Mouse (Mus musculus): ENCODE data around the gene Sipa1l1. TPM values are rescaled to one million over a fixed set of nuclear protein-coding genes. Genes with fewer than 3 reads are reported as not detected.
"Not testable (repeated sequence)": the region's sequence is repeated elsewhere in the genome, so short reads cannot be mapped to it uniquely, and the experiment has no call there.

The Sipa1l1 gene
- polyA plus RNA-seq, 1 experiment: 0.13 TPM

GRCm38 (mm10) chr12:82171591-82171990 is 2.5 kb downstream of the Sipa1l1 start:
- Histone ChIP-seq H3K27me3 (ENCODE audit: control insufficient read depth) (peaks cover 39% of the 10 kb centered on the region), H3K9me3 (ENCODE audit: control insufficient read depth, low read length) (no peaks in the 10 kb centered on the region), H3K36me3 (ENCODE audit: control insufficient read depth) (no peaks in the 10 kb centered on the region), H3K4me3 (replicated peaks) (no peak overlapping the region), H3K4me1 (ENCODE audit: control insufficient read depth) (peaks cover 12% of the 10 kb centered on the region)
- TF ChIP-seq GATA1 (IDR thresholded peaks at IDR 0.05; ENCODE audit: low read length) (no peak), TAL1 (IDR thresholded peaks at IDR 0.05; ENCODE audit: low read length) (no peak)

- Histone ChIP-seq H3K4me1 (ENCODE audit: control insufficient read depth) (peaks cover 12% of the 10 kb centered on the region), H3K27me3 (ENCODE audit: control insufficient read depth) (peaks cover 32% of the 10 kb centered on the region), H3K4me3 (replicated peaks) (no peak overlapping the region), H3K36me3 (ENCODE audit: control insufficient read depth) (no peaks in the 10 kb centered on the region), H3K9me3 (ENCODE audit: control insufficient read depth, low read length) (no peaks in the 10 kb centered on the region)
- TF ChIP-seq GATA1 (IDR thresholded peaks at IDR 0.05; ENCODE audit: low read length) (no peak), TAL1 (IDR thresholded peaks at IDR 0.05; ENCODE audit: low read length) (no peak)
Measured at GRCm38 (mm10) chr12:82173623-82174022, 4.5 kb downstream of the Sipa1l1 start.

GRCm38 (mm10) chr12:82175709-82176108 is 6.6 kb downstream of the Sipa1l1 start:
- H3K9me3 ChIP-seq (ENCODE audit: control insufficient read depth, low read length): no peaks in the 10 kb centered on the region
- no peak overlapping the region for H3K4me3 ChIP-seq (replicated peaks)
- H3K36me3 ChIP-seq (ENCODE audit: control insufficient read depth): no peaks in the 10 kb centered on the region
- H3K27me3 ChIP-seq (ENCODE audit: control insufficient read depth): peaks cover 13% of the 10 kb centered on the region
- no peak for TF ChIP-seq GATA1 (IDR thresholded peaks at IDR 0.05; ENCODE audit: low read length)
- TF ChIP-seq TAL1 (IDR thresholded peaks at IDR 0.05; ENCODE audit: low read length): no peak
- H3K4me1 ChIP-seq (ENCODE audit: control insufficient read depth): no peaks in the 10 kb centered on the region

GRCm38 (mm10) chr12:82178636-82179035 is 9.5 kb downstream of the Sipa1l1 start:
- Histone ChIP-seq H3K27me3 (ENCODE audit: control insufficient read depth) (no peaks in the 10 kb centered on the region), H3K9me3 (ENCODE audit: control insufficient read depth, low read length) (no peaks in the 10 kb centered on the region), H3K4me3 (replicated peaks) (no peak overlapping the region), H3K4me1 (ENCODE audit: control insufficient read depth) (no peaks in the 10 kb centered on the region), H3K36me3 (ENCODE audit: control insufficient read depth) (no peaks in the 10 kb centered on the region)
- TF ChIP-seq TAL1 (IDR thresholded peaks at IDR 0.05; ENCODE audit: low read length) (no peak), GATA1 (IDR thresholded peaks at IDR 0.05; ENCODE audit: low read length) (no peak)

- Histone ChIP-seq H3K27me3 (ENCODE audit: control insufficient read depth) (no peaks in the 10 kb centered on the region), H3K4me3 (replicated peaks) (no peak overlapping the region), H3K4me1 (ENCODE audit: control insufficient read depth) (no peaks in the 10 kb centered on the region), H3K9me3 (ENCODE audit: control insufficient read depth, low read length) (no peaks in the 10 kb centered on the region), H3K36me3 (ENCODE audit: control insufficient read depth) (no peaks in the 10 kb centered on the region)
- TF ChIP-seq GATA1 (IDR thresholded peaks at IDR 0.05; ENCODE audit: low read length): no peak
- no peak for TF ChIP-seq TAL1 (IDR thresholded peaks at IDR 0.05; ENCODE audit: low read length)
Measured at GRCm38 (mm10) chr12:82179626-82180025, 10.5 kb downstream of the Sipa1l1 start.

- not testable (repeated sequence) for H3K9me3 ChIP-seq (ENCODE audit: control insufficient read depth, low read length); H3K36me3 ChIP-seq (ENCODE audit: control insufficient read depth)
Measured at GRCm38 (mm10) chr12:82186156-82186555, 17.0 kb downstream of the Sipa1l1 start.

GRCm38 (mm10) chr12:82186740-82187139 is 17.6 kb downstream of the Sipa1l1 start:
- Histone ChIP-seq H3K4me1 (ENCODE audit: control insufficient read depth) (no peaks in the 10 kb centered on the region; the same call in 1 of the 2 replicates), H3K9me3 (ENCODE audit: control insufficient read depth, low read length) (no peaks in the 10 kb centered on the region), H3K27me3 (ENCODE audit: control insufficient read depth) (no peaks in the 10 kb centered on the region), H3K36me3 (ENCODE audit: control insufficient read depth) (no peaks in the 10 kb centered on the region), H3K4me3 (replicated peaks) (no peak overlapping the region)
- no peak for TF ChIP-seq GATA1 (IDR thresholded peaks at IDR 0.05; ENCODE audit: low read length)
- TF ChIP-seq TAL1 (IDR thresholded peaks at IDR 0.05; ENCODE audit: low read length): no peak

More at GRCm38 (mm10) chr12:82186156-82186555, 17.0 kb downstream of the Sipa1l1 start:
- not testable (repeated sequence) for H3K4me1 ChIP-seq (ENCODE audit: control insufficient read depth); H3K27me3 ChIP-seq (ENCODE audit: control insufficient read depth); H3K4me3 ChIP-seq (replicated peaks)

- Histone ChIP-seq H3K27me3 (ENCODE audit: control insufficient read depth) (no peaks in the 10 kb centered on the region), H3K4me1 (ENCODE audit: control insufficient read depth) (no peaks in the 10 kb centered on the region; the same call in 1 of the 2 replicates), H3K36me3 (ENCODE audit: control insufficient read depth) (no peaks in the 10 kb centered on the region), H3K9me3 (ENCODE audit: control insufficient read depth, low read length) (no peaks in the 10 kb centered on the region), H3K4me3 (replicated peaks) (no peak overlapping the region)
- TF ChIP-seq TAL1 (IDR thresholded peaks at IDR 0.05; ENCODE audit: low read length) (no peak), GATA1 (IDR thresholded peaks at IDR 0.05; ENCODE audit: low read length) (no peak)
Measured at GRCm38 (mm10) chr12:82187178-82187839, 18.2 kb downstream of the Sipa1l1 start.

- no peaks in the 10 kb centered on the region for H3K9me3 ChIP-seq (ENCODE audit: control insufficient read depth, low read length)
- no peaks in the 10 kb centered on the region for H3K36me3 ChIP-seq (ENCODE audit: control insufficient read depth)
- no peaks in the 10 kb centered on the region for H3K27me3 ChIP-seq (ENCODE audit: control insufficient read depth)
- no peaks in the 10 kb centered on the region; the same call in 1 of the 2 replicates for H3K4me1 ChIP-seq (ENCODE audit: control insufficient read depth)
- TF ChIP-seq TAL1 (IDR thresholded peaks at IDR 0.05; ENCODE audit: low read length) (no peak), GATA1 (IDR thresholded peaks at IDR 0.05; ENCODE audit: low read length) (no peak)
- H3K4me3 ChIP-seq (replicated peaks): no peak overlapping the region
Measured at GRCm38 (mm10) chr12:82188321-82189075, 19.4 kb downstream of the Sipa1l1 start.

All from erythroblast, embryonic 14.5 days (primary cell).